Mouse (Mus musculus): ENCODE measurements around the gene L3mbtl1.
"Not testable (repeated sequence)": the region's sequence is repeated elsewhere in the genome, so short reads cannot be mapped to it uniquely, and the experiment has no call there.

L3mbtl1 gene

GRCm38 (mm10) chr2:162943148-162943846, at the start of gene L3mbtl1:
Gene L3mbtl1 (plus strand): TSS chr2:162943472.
- DNase-seq: peak; percentile 69

GRCm38 (mm10) chr2:162899256-162899655, 44.0 kb upstream of the L3mbtl1 start:
- not testable (repeated sequence) for DNase-seq

- DNase-seq: no peak
These were observed 43.2 kb upstream of the L3mbtl1 start for GRCm38 (mm10) chr2:162899880-162900589.

DNA sequence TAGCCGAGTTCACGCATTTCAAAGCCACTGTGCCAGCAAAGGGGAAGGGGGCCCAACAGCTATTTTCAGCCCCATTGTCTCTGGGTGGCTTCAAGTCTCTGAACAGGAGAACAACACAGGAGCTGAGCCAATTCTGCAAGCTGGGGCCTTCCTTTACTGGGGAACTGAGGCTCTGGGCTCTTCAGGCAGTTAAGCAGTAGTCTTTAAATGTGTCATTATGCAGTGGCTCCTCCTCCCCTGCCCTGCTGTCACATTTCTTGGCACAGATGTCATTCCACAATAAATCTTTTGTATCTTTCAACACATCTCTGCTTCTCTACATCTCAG, 42.7 kb upstream of the L3mbtl1 start:
- DNase-seq: no peak

DNA sequence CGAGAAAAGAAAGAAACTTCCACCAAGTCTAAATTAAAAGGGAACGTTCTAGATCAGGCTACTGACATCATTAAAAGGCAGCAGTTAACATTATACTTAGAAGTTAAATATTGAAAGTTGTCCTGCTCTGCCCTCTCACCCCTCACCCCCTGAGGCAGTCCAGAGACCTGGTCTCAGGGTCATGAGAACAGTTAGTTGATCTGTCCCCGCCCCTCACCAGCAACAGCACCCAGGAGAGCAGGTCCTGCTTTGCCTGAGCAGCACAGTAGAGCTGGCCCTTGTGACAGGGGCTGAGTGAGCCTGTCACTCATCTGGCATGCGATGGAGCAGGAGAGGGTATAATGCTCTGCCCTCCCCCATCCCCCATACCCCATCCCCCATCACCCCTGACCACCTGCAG, 37.4 kb upstream of the L3mbtl1 start:
- no peak for DNase-seq

DNA sequence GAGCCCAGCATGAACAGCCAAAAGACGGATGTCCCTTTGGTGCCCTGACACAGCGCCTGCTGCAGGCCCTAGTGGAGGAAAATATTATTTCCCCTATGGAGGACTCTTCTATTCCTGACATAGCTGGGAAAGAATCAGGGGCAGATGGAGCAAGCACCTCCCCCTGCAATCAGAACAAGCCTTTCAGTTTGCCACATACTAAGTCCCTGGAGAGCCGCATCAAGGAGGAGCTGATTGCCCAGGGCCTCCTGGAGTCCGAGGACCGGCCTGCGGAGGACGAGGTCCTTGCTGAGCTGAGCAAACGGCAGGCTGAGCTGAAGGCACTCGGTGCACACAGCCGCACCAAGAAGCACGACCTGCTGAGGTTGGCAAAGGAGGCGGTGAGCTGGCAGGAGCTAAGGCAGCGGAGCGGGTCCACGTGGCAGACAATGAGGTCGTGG, 35.2 kb upstream of the L3mbtl1 start:
- no peak for DNase-seq

DNA sequence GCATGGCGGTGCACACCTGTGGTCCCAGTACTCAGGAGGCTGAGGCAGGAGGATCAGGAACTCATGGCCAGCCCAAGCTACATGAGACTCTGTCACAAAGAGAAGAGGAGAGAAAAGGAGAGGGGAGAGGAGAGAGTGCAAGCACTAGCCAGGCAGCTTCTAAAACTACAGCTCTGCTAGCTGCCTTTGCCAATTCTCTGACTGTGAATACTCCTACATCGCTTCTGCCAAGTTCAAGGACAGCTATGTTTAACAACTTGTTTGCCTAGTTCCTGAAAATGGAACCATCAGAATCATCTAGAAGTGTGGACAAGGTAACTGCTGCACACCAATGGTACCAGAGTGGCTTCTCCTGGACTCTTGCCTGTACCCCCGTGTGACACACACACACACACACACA, 29.2 kb upstream of the L3mbtl1 start:
- DNase-seq: no peak

- DNase-seq: peak; percentile 35
These were observed 28.8 kb upstream of the L3mbtl1 start for GRCm38 (mm10) chr2:162914519-162914918.

DNA sequence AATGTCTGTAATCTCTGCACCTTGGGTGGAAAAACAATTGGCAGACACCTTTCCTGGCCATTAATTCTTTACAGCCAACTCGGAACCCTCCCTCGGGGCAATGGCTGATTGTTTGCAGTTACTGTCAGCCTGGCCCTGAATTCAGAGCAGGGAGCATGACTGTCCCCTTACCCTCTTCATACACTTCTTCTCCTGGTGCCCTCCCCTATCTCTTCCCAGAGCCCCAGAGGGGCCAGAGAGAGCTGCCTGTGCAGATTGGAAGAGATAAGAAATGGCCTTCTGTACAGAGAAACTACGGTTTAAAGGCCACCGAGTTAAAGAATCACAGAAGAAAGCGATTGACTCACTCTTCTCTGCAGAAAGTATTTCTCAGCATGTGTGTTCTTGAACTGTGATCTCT, 23.3 kb upstream of the L3mbtl1 start:
- DNase-seq: no peak

DNA sequence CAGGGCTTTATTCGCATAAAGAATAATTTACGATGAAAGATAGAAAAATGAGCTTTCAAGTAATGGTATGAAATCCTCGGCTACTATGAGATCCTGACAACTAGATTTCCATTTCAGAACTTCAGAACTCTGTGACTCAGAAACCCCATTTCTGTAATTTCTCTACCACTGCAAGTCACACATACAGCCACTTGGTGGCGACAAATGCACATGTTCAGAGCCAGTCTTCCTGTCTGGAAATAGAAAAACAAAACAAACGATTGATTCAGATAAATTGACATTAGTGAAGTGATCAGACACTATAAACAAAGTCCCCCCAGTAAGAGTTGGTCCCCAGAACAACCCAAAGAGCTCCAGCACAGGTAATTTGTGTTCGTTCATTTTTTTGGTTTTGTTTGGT, 21.1 kb upstream of the L3mbtl1 start:
- DNase-seq: peak; percentile 56

GRCm38 (mm10) chr2:162922834-162923233, 20.4 kb upstream of the L3mbtl1 start:
- DNase-seq: peak; percentile 54

DNA sequence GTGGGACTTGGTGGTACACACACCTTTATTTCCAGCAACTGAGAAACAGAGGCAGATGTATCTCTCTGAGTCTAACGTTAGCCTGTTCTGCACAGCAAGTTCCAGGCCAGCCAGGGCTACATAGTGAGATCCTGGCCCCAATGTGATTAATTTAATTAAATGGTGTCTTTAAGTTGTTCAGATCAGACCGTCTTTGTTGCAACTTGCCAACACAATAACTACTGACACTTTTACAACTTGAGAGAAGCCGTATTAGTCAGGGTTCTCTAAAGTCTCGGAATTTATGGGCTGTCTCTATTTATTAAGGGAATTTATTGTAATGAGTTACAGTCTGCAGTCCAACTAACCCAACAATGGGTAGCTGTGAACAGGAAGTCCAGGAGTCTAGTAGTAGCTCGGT, 19.1 kb upstream of the L3mbtl1 start:
- no peak for DNase-seq

DNA sequence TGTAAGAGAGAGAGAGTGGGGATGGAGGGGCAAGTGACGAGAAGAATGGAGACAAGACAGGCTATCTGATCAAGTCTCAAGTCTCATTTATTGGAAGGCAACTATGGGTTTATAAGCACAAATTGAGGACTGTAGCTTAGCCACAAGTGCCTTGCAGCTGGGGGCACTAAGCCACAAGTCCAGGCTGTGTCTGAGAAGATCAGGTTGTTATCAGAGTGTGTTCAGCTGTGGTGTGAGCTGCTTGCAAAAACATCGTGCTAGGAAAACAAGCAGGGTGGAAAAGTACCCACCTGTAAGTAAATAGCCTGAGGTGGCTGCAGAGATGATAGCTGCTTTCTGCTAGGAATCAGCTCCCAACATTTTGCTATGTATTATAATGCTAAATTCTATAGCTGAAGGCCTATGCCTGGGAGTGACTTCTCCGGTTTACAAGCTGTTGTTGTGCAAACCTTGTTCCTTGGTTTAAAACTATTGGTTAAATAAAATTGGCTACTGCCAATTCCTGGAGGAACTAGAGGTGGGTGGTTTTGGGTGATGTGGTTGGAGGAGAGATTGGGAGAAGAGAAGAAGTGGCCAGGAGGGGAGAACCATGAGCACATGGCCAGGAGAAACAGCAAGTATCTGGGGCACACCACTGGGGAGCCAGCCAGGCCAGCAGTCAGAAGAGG, 15.2 kb upstream of the L3mbtl1 start:
- no peak for DNase-seq

GRCm38 (mm10) chr2:162929704-162930103, 13.6 kb upstream of the L3mbtl1 start:
- no peak for DNase-seq

GRCm38 (mm10) chr2:162930516-162931122, 12.7 kb upstream of the L3mbtl1 start:
- DNase-seq: no peak

DNA sequence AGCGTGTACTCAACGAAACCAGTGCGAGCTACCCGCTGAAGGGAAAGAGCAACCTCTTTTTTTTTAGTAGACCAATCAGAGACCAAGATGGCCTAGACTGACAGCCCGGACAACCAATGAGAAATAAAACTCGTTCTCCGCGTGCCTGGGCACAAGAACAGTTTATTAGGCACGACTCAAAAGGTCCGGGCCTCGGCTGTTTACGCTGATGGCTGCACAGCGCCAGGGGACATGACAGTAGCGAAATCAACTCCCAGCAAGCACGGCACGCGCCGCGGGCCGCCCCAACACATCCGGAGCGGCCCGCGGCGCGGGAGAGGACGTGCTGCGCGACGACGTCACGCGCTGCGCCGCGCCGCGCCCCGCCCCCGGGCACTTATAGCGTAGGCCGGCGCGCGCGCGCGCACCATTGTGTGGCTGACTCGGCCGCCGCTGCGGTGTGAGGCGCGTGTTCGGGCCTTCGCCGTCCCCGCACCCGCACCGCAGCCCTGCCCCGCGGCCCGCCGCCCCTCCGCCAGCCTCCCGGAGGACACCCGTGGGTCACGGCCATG, 12.1 kb upstream of the L3mbtl1 start, which contains the start of gene Srsf6:
Srsf6 (plus strand) TSS at position 406 of the 551 bp plus-strand sequence.
- peak; percentile 88 for DNase-seq

DNA sequence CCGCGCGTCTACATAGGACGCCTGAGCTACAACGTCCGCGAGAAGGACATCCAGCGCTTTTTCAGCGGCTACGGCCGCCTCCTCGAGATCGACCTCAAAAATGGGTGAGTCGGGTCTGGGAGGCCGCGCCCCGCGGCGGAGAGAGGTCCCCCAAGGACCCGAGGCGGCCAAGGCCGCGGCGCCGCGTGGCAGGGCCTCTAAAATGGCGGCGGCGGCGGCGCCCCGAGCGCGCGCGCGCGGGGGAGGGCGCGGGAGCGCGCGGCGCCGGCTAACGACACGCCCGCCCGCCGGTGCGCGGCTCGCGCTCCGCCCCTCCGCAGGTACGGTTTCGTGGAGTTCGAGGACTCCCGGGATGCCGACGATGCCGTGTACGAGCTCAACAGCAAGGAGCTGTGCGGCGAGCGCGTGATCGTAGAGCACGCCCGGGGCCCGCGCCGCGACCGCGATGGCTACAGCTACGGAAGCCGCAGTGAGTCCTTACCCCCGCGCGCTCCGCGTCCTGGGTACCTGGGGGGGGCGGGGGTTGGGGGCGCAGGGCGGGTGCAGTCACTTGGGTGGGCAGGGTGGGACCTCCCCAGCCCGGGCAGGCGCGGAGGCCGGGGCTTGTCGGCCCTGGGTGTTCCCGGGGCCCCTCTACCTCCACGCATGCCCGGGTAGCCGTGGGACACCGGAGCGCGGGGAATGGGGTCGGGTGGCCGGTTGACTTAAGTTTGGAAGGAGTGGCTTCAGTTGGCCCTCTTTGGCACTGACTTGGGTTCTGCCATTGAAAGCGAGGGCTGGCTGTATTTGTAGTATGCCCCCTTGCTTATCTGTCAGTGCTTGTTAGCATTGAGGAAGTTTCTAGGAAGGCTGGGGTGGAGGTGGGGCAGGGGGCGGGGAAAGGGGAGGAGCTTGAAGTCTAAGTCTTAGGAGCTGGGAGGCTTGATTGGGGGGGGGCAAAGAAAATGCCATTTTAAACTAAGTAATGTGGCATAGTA, 11.3 kb upstream of the L3mbtl1 start:
- peak; percentile 67 for DNase-seq

- no peak for DNase-seq
These were observed 10.6 kb upstream of the L3mbtl1 start for GRCm38 (mm10) chr2:162932706-162933105.

DNA sequence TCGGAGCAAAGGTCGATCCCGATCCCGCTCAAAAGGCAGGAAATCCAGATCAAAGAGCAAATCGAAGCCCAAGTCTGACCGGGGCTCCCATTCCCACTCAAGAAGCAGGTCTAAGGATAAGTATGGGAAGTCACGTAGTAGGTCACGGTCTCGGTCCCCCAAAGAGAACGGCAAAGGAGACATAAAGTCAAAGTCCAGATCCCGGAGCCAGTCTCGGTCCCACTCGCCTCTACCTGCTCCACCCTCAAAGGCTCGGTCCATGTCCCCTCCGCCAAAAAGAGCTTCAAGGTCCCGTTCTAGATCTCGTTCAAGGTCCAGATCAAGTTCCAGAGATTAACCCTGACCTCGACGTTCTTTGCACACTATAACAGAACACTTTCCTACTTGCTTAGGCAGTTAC, 8.9 kb upstream of the L3mbtl1 start:
- no peak for DNase-seq

DNA sequence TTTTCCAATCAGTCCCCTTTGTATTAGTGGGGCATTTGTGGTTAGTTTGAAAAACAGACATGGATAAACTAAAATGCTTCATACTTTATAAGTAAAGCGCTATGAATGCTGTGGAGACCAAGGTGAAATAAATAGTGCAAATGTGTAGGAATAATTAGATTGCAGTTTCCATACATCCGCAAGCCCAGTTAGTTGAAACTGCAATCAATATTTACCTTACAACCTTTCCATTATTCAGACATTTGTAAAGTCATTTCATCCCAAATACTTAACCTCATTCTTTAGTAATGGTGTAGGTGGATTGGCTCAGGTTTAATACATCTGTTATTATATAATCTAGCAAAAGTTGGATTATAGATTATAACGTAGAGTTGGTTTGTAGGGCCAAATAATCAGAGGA, 7.6 kb upstream of the L3mbtl1 start:
- DNase-seq: no peak

DNA sequence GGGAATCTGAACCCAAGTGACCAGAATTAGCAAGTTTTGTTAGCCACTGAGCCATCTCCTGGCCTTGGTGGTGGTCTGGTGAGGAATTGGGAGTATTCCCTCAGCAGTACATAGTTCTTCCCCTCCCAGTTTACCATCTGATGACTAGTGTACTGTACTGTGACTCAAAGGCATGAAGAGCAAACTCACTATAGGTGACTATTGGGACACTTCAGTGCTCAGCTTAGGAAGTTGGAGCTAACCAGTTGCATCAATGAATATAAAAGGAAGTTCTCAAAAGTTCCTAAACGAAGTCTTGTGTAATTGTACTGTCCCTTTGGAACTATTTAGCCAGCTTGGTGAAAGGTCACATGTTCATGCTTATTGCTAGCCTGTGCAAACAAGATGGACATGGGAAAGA, 3.7 kb upstream of the L3mbtl1 start:
- DNase-seq: no peak

- peak; percentile 23 for DNase-seq
These were observed 659 bp downstream of the L3mbtl1 start for GRCm38 (mm10) chr2:162943931-162944330.

Measured in right cerebral cortex, adult 18-20 months (tissue).